ENCODE assay signal across 1 mouse cellular context in the genomic region with DNA sequence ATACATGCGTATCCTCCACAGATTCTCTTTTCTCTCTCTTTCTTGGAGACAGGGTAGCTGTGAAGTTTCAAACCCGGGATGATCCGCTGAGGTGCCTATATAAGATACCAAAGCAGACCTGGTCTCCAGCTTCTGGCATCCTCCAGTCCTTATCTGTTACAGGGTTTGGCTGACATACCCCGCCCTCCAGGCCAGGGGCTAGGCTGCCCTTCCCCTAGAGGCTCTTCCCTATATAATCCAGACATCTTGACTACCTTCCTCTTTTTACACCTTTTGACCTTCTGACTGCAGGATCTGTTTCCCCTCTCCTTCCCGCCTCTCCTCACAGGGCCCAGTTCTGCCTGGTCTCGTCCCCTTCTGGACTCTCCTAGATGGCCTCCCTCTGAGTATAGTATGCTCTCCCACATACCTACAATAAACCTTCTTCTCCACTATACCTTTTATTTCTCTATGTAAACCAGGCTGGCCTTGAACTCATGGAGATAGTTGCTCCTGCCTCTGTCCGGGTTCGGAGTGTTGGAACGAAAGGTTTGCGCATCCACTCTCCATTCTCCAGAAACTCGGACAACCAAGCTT.
TF ChIP-seq lines count a peak whose summit lies in the region.

No protein-coding gene starts in this region.

TF ChIP-seq in MEL, 35 proteins besides CTCF, POLR2A, EP300 and RAD21:
- TF ChIP-seq CHD2 (IDR thresholded peaks at IDR 0.05; ENCODE audit: low read length) (no peak), USF1 (IDR thresholded peaks at IDR 0.05; ENCODE audit: low read depth, low read length) (no peak), BHLHE40 (IDR thresholded peaks at IDR 0.05; ENCODE audit: borderline replicate concordance, low read depth, low read length) (no peak), TAL1 (IDR thresholded peaks at IDR 0.05; ENCODE audit: low read length) (no peak), GATA1 (IDR thresholded peaks at IDR 0.05; ENCODE audit: low read depth, low read length) (peak; percentile 66), USF2 (IDR thresholded peaks at IDR 0.05; ENCODE audit: borderline replicate concordance in 1 of 2, insufficient read depth in 1 of 2, low read depth in 1 of 2, low read length in 2 of 2) (no peak), SMC3 (IDR thresholded peaks at IDR 0.05; ENCODE audit: low read depth, low read length) (peak; percentile 20), ZC3H11A (IDR thresholded peaks at IDR 0.05; ENCODE audit: low read depth, low read length) (no peak), ZKSCAN1 (IDR thresholded peaks at IDR 0.05; ENCODE audit: low read depth, low read length) (no peak), ZNF384 (IDR thresholded peaks at IDR 0.05; ENCODE audit: low read depth, low read length) (no peak), ETS1 (IDR thresholded peaks at IDR 0.05; ENCODE audit: low read depth, low read length) (peak; percentile 29; the same call in 1 of the 2 replicates), HCFC1 (IDR thresholded peaks at IDR 0.05; ENCODE audit: low read depth, low read length) (no peak), MAX (IDR thresholded peaks at IDR 0.05; ENCODE audit: low read length) (no peak), MXI1 (IDR thresholded peaks at IDR 0.05; ENCODE audit: low read depth, low read length) (no peak), MYB (IDR thresholded peaks at IDR 0.05; ENCODE audit: low read depth, low read length) (no peak), RCOR1 (IDR thresholded peaks at IDR 0.05; ENCODE audit: low read depth, low read length) (0 out of 2 replicates have a peak, but pooled peaks have one; percentile 11), TBP (IDR thresholded peaks at IDR 0.05; ENCODE audit: low read depth, low read length) (peak; percentile 64), POLR2AphosphoS2 (IDR thresholded peaks at IDR 0.05; ENCODE audit: low read length) (no peak), JUND (IDR thresholded peaks at IDR 0.05; ENCODE audit: low read depth, low read length) (no peak), MAZ (IDR thresholded peaks at IDR 0.05; ENCODE audit: low read depth, low read length) (0 out of 2 replicates have a peak, but pooled peaks have one; percentile 28), NELFE (IDR thresholded peaks at IDR 0.05; ENCODE audit: low read depth, low read length) (no peak), TCF12 (IDR thresholded peaks at IDR 0.05; ENCODE audit: low read depth, low read length) (no peak), MEF2A (IDR thresholded peaks at IDR 0.05; ENCODE audit: extremely low read depth, insufficient replicate concordance, low read depth, low read length, poor library complexity, severe bottlenecking) (no peak), UBTF (IDR thresholded peaks at IDR 0.05; ENCODE audit: borderline replicate concordance, insufficient read depth, low read depth, low read length) (no peak), MYC (IDR thresholded peaks at IDR 0.05; ENCODE audit: low read depth, low read length) (no peak)
